Mouse (Mus musculus) right cerebral cortex, postnatal 25 days (tissue): ENCODE measurements at regions not wholly inside any gene's neighbourhood (a gene's known extent, or its start where the extent isn't known, plus 50 kb on each side); places are given as distances from the start of the nearest gene placed in this dataset.

Source experiments
- DNase-seq: peaks from one replicate; pipeline ENCODE4 v3.0.0; 2022

GRCm38 (mm10) chr3:147963698-147964476 lies 1026.5 kb downstream of the Adgrl2 start:
- DNase-seq = no peak

DNA sequence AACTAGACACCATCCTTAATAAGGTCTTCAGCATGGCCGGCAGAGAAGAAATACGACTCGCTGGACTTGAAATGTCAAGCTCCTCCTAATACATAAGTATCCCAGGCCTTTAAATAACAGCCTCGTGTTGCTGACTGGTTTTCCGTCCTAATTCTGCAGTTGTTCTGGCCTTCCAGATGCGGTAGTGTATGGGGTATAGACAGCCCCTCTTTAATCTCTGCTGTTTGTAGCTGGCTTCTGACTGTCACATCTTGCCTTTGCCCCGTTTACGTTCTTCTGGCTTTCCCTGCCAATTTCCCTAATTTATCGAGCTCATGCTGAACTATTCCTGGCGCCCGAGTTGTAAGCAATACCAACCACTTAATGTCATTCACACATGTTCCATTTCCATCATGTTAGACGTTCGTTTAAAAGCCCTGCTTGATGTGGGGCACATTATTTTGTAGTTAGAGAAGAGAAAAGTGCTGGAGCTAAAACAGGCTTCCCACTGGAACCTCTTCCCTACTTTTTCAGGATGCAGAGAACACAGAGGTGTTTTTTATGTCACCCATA lies 1042.2 kb downstream of the Adgrl2 start:
- no peak for DNase-seq

- no peak for DNase-seq
Observed at GRCm38 (mm10) chr3:147943314-147943713, 1047.0 kb downstream of the Adgrl2 start.

DNA sequence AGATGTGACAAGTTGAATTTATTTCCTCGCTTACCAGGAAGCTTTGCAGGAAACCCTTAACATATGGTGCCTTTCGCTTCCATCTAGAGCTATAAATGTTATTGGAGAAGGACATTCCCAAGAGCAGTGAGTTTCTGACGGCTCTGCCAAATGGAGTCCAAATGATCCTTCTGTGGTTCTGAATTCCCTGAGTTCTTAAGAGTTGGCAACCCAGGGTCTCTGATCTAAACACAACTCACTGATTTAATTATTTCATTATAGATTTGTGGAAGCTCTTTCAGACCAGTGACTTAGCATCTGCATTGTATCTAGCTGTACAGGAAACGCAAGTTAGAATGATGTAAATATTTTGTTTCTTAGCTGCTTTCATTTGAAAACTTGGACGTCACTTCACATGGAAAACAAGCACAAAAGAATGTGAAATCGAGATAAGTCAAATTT lies 1059.5 kb downstream of the Adgrl2 start:
- DNase-seq = no peak

DNA sequence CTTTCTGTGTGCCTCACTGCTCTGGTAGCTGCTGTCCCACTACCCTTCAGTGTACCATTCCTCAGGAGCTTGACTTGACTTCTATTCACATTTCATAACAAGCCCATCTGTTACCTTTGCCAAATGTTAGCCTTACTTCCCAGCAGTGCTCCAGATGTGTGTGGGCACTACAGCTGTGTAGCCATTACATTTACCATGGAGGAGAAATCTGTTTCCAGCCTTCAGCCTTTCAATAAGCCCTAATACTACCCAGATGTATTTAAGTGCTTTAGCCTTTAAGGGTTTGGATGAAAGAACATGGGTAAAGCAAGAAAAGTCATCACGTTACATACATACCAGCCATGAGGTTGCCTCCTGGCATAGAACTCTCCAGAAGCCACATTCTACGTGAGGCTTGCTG lies 1068.0 kb downstream of the Ttll7 start:
- no peak for DNase-seq

- no peak for DNase-seq
Observed at GRCm38 (mm10) chr3:147919701-147920100, 1067.5 kb downstream of the Ttll7 start.

DNA sequence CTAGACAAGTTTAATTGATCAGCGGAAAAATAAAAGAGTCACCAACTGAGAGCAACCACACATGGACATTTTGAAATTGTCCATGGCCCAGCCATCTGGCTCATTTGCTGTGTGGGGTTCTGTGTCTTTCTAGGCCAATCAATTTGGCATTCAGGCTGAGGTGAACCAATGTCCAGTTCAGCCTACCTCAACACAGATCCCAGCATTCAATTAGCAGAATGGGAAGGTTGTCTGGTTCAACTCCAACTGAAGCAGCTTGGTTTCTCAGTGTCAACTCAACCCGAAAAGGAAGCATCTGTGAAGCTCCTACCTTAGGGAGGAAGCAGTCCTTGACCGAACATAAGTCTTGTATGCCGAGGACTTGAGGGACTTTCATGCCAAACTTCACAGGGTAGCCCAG lies 1067.0 kb downstream of the Ttll7 start:
- no peak for DNase-seq

DNA sequence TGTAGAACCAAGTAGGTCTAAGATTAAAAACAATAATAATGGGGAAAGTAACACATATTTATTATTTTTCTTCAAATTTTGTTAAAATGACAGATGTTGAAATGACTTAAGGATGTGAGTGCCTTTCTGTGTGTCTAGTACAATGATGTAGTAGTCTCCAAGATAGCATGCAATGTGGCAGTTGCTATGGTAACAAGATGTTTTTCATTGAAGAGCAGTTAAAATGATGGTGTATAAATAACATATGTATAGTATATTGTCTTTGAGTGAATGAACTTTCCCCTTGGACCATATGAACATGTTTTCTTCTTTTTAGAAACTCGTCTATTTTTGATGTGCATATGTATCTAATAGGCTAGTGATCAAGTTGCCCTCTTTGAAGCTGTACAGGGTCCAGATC lies 1044.6 kb downstream of the Ttll7 start:
- DNase-seq = no peak

DNA sequence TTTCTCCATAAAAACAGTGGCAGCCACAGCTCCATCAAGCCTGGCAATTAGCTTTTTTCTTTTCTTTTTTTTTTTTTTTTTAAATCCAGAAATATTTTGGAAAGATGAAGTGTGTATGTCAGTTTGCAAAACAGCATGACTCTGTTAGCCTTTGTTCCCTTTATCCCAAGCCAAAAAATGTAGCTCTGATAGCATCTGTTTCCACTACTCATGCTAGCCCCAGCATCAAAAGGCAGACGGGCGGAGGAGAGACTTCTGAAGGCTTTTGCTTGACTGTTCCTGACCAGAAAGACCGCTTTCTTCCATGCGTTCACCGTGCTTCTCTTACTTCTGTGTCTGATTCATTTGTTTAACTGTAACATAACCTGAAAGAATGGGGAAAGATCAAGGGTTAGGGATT lies 1039.5 kb downstream of the Ttll7 start:
- DNase-seq = no peak

DNA sequence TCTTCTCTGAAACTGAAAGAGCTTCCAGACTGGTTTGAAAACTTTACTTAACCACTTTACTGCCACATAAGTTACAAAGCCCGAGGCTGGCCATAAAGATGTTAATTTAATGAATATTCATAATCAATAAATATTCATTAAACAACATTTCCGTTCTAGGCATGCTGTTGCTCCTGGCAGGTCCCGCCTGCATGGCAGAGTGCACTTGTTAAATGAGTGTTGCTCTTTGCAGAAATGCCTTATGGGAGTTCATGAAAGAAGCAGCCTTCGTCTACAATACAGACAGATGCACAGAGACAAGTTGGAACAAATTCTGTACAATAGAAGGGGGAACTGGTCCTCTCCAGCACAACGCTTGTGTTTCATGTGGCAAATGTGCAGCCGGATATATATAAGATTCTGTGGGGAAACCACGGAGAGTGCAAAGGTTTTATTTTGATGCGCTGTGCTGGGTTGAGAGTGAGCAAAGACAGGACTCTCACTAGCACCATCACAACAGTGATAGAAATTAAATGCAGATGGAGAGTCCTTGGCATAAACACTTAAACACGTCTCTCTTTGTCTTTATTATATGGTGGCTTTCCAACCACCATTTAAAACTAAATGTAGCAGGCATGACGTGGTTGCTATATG lies 1034.2 kb downstream of the Ttll7 start:
- DNase-seq = no peak

DNA sequence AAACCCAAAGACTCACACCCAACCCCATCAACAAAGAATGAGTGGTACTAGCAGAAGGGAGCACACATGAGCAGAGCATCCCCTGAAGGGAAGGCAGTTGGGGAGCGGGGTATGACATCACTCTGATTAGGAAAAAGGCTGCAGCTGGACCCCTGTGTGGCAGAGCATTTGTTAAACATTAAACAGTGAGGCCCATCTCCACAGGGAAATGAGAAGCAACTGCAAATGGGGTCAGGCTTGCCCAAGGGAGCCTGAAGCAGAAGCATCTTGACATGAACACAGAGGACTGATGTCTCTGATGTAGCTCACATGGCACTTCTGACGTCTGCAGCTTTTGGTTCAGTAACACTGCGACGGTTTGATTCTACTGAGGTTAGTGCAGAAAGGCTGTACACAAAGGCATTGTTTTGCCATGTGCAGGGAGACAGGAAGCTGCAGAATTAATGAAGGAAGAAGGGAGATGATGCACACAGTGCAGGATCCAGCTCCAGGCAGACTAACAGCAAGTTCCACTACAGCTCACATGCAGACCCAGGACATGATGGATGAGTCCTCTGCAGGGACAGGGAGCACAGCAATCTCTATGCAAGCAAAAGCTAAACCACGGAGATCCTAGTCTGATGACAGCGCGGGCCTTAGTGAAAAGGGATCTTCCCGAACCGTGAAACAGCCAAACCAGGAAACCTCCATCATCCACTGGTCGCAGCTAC lies 1030.9 kb downstream of the Ttll7 start:
- no peak for DNase-seq

DNA sequence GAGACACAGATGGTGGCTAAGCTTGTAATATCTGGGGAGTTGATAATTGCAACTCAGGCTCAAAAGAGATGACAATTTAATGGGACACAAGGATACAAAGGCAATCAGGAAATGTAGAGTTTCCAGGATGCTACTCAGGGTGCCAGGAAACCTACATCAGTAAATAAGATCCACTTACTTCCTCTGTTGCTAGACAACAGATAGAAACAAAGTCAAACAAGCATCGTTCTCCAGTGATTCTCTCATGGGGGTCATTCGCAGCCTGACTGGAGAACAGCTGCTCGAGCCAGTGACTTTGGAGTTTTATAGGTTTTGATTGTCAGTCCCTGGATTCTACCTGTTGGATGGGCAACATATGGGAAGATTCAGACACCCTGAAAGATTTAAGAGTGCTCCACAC lies 1026.5 kb downstream of the Ttll7 start:
- no peak for DNase-seq

- DNase-seq = no peak
Observed at GRCm38 (mm10) chr3:147868281-147868680, 1016.1 kb downstream of the Ttll7 start.

DNA sequence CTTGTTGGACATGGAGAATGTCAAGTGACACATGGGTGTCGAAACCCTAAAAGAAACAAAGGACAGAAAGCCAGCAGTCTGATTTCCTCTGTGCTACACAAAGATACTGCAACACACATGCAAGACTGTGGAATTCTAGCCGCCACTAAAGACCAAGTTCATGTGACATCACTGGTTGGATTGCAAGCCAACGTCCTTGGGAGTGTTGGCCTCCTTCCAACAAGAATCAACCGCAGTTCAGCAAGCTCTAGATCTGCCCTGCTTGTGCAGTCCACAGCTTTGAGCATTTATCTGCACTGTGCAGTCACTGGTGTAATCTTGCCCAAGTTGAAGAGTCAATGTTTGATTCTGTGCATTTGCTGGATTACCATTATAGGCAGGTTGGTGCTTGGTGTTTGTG lies 1001.2 kb downstream of the Ttll7 start:
- DNase-seq = no peak

- DNase-seq = no peak
Observed at GRCm38 (mm10) chr3:147852830-147853229, 1000.7 kb downstream of the Ttll7 start.

GRCm38 (mm10) chr3:147841357-147841756 lies 989.2 kb downstream of the Ttll7 start:
- DNase-seq = no peak

DNA sequence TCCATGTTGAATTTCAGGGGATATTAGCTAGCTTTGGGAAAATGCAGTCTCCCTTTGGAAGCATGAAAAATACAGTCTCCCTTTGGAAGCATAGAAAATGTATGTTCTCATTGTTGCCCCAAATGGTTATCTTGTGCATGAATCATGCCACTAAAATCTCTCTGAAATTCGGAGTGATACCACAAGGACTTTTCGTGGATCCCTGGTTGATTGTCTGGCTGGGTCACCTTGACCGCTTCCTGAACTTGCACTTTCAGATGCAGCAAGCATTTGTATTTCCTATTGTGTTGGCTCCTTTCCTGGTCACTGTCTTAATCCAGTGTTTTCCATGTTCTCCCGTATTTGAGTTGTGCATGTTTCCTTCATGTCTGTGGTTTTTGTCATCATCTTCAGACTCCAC lies 986.6 kb downstream of the Ttll7 start:
- DNase-seq = no peak

GRCm38 (mm10) chr3:147835716-147836115 lies 983.5 kb downstream of the Ttll7 start:
- no peak for DNase-seq

GRCm38 (mm10) chr3:147825337-147825736 lies 973.2 kb downstream of the Ttll7 start:
- DNase-seq = no peak

DNA sequence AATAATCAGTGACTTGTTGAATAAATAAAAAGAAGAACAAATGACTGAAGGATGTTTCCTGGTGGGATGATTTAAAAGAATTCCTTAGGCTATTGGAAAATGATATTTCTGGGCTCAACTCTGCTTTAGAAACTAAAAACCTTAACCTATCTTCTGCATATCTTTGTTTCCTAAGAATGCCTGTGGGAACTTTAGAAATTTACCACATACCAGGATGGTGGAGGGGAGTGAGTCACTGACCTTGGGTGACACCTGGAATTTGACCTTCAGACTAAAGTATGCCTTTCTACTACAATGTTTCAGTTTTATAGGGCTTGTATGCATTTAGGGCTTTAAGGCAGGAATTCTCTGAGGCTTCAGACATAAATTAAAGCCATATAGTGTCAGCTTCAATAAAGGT lies 972.3 kb downstream of the Ttll7 start:
- DNase-seq = no peak

DNA sequence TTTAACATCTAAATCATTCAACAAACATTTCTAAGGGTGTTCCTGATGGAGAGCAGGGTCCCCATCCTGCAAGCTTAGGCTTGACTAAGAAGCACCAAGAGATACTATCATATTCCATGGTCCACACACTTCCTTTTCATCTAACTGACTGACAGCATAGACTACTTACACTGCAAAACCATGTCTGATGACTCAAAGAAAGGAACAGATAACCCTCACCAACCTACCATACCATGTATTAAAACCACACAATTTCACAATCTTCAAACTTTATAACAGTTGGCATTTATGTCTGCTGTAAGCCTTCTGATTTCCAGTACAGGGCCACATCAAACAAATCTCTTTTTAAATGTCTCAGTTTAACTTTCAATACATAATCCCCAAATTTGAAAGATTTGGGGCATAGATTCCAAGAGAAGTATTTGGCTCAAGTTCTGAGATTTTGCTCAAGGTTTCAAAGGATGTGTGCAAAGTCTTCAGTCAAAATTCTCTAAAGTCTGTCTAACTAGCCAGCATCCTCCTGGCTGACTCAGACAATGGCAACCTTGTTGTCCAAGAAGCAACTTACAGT lies 962.0 kb downstream of the Ttll7 start:
- DNase-seq = no peak

GRCm38 (mm10) chr3:147802546-147802945 lies 950.4 kb downstream of the Ttll7 start:
- no peak for DNase-seq

- no peak for DNase-seq
Observed at GRCm38 (mm10) chr3:147796524-147796923, 944.4 kb downstream of the Ttll7 start.
